Mouse (Mus musculus) urinary bladder, postnatal 14 days (tissue): Measurements from ENCODE around the gene Ckm.

Experiments used
- DNase-seq: peaks from one replicate; pipeline ENCODE4 v3.0.0; 2021; ENCODE audit warnings: low spot score

Gene Ckm

GRCm38 (mm10) chr7:19466602-19467145 lies 62.1 kb downstream of the Ckm start:
- no peak for DNase-seq

DNA sequence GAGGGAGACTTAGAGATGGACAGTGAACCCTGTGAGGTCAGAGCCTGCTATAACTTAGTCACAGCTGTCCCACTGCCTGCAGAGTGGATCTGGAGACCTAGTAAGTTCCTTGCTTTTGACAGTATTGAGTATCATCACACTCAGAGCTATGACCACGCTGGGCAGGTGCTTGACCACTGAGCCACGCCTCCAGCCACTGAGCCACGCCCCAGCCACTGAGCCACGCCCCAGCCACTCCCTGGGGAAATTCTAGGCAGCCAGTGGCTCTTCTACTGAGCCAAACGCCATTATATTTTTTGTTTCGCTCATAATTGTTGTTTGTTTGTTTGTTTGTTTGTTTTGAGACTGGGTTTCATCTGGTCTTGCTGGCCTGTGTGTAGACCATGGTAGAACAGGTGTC lies 63.1 kb downstream of the Ckm start:
- DNase-seq: no peak

GRCm38 (mm10) chr7:19468279-19468678 lies 63.7 kb downstream of the Ckm start:
- no peak for DNase-seq

DNA sequence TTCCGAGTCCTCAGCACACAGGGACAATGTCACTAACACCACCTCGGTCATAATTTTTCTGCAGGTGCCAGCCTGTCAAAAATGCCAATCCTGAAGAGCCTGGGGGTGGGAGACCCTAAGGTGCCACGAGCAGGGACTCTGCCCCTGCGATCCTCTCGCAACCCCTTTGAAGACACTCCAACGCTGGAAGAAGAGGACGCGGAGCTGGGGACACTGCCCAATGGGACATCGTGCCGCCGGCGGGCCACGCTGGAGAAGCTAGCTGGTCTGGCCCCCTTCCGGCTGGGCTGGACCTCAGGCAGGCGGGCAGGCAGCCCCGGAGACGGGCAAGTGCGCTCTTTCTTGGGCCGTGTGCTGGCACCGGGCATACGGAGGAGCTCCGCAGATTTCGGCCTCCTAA lies 64.8 kb downstream of the Ckm start:
- no peak for DNase-seq

DNA sequence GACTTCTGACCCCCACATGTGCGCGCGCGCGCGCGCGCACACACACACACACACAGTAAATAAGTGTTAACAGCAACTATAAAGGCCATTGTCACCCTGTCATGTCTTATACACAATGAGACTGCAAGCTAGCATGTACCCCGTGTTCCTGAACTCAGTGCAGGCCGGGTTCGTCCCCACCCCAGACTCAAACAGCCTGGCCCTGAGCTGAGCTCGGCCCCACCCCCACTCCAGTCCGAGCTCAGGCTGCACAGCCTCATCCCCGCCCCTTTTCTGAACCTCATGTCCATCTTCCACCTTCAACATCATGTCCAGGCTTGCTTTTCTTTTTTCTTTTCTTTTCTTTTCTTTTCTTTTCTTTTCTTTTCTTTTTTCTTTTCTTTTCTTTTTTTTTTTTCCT lies 65.7 kb downstream of the Ckm start:
- no peak for DNase-seq

DNA sequence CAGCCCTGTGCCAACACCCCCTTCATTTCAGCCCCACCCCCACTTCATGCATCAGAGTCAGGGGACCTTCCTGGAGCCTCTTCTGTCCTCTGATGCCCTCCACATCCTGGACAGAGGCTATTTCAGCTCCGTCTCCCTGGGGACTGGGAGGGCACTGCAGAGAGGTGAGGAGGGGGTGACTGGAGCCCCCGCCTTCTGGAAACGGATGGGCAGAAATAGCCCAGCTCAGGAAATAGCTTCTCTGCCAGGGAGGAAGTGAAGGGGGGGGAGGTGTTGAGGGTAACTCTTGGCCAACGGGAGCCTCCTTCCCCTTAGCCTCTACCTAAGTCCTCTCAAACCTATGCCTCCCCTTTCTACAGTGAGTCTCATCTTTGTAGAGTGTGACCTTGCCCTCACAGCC lies 67.8 kb downstream of the Ckm start:
- DNase-seq: no peak
